Mouse (Mus musculus) E14TG2a.4 (cell line): ENCODE data around the gene Cox8a.

Source experiments
- CTCF ChIP-seq: conservative IDR thresholded peaks from 2 replicates; pipeline ENCODE4 v1.5.1; 2014; ENCODE audit warnings: low read length
- POU5F1 ChIP-seq: IDR thresholded peaks from 2 replicates; pipeline ENCODE4 v1.6.1; 2014; ENCODE audit warnings: low read length, borderline replicate concordance

- no peak for TF ChIP-seq CTCF
- TF ChIP-seq POU5F1, result no peak
These were observed 26.4 kb downstream of the Cox8a start for GRCm38 (mm10) chr19:7190986-7191385.
